Mouse (Mus musculus) MEL (cell line): Measurements from ENCODE around the gene Nnmt. TPM values are rescaled to one million over a fixed set of nuclear protein-coding genes. Genes with fewer than 3 reads are reported as not detected.

Source experiments
- DNase-seq: peaks from one replicate; pipeline ENCODE4 v3.0.0; 2011; ENCODE audit warnings: low read depth, low spot score
- H3K27ac ChIP-seq: 2 replicates; pipeline ENCODE4 v1.5.1; 2012; ENCODE audit warnings: low read depth, mild to moderate bottlenecking, control low read depth, low read length, moderate library complexity; ENCODE audit not compliant: control insufficient read depth
- H3K27me3 ChIP-seq, 2 experiments: fragments of 150-350 bp in 1 of 2; sonication (generic) in 1 of 2; 2 replicates each; pipeline ENCODE4 v1.6.1; 2012; ENCODE audit warnings: low read length in 2 of 2, mild to moderate bottlenecking in 2 of 2, improper control_type of control experiment in 1 of 2, moderate library complexity in 1 of 2; ENCODE audit not compliant: insufficient read depth in 2 of 2, control insufficient read depth in 1 of 2
- H3K36me3 ChIP-seq, 2 experiments: 2 replicates each; pipeline ENCODE4 v1.6.1; 2012 to 2014; ENCODE audit warnings: low read length in 2 of 2, improper control_type of control experiment in 1 of 2, inconsistent platforms in 1 of 2, mild to moderate bottlenecking in 1 of 2; ENCODE audit not compliant: insufficient read depth in 2 of 2, control insufficient read depth in 1 of 2
- H3K4me1 ChIP-seq, 2 experiments: fragments of 150-350 bp in 1 of 2; sonication (generic) in 1 of 2; 2 replicates each; pipeline ENCODE4 v1.6.1; 2012; ENCODE audit warnings: low read length in 2 of 2, improper control_type of control experiment in 1 of 2, mild to moderate bottlenecking in 1 of 2; ENCODE audit not compliant: insufficient read depth in 2 of 2, control insufficient read depth in 1 of 2
- H3K4me3 ChIP-seq, 2 experiments: fragments of 150-350 bp in 1 of 2; sonication (generic) in 1 of 2; 2 replicates each; pipeline ENCODE4 v1.5.1; 2012; ENCODE audit warnings: low read depth in 2 of 2, low read length in 2 of 2, mild to moderate bottlenecking in 2 of 2, moderate library complexity in 2 of 2, control low read depth in 1 of 2, improper control_type of control experiment in 1 of 2; ENCODE audit not compliant: control insufficient read depth in 1 of 2, insufficient read depth in 1 of 2
- H3K79me2 ChIP-seq: 2 replicates; pipeline ENCODE4 v1.6.1; 2012; ENCODE audit warnings: mild to moderate bottlenecking, low read length, moderate library complexity; ENCODE audit not compliant: control insufficient read depth, poor library complexity, insufficient read depth
- H3K9ac ChIP-seq: 2 replicates; pipeline ENCODE4 v1.6.1; 2012; ENCODE audit warnings: low read depth, mild to moderate bottlenecking, control low read depth, low read length, moderate library complexity; ENCODE audit not compliant: control insufficient read depth, poor library complexity, severe bottlenecking
- H3K9me3 ChIP-seq: fragments of 150-350 bp; sonication (generic); replicated peaks from 2 replicates; pipeline ENCODE4 v1.6.1; 2012; ENCODE audit warnings: mild to moderate bottlenecking, low read length, improper control_type of control experiment, moderate library complexity; ENCODE audit not compliant: insufficient read depth
- CHD2 ChIP-seq: IDR thresholded peaks from 2 replicates; pipeline ENCODE4 v1.6.1; 2011; ENCODE audit warnings: low read length, improper control_type of control experiment
- EP300 ChIP-seq, 2 experiments: IDR thresholded peaks; 2 replicates each; pipeline ENCODE4 v1.6.1; 2011; ENCODE audit warnings: improper control_type of control experiment in 2 of 2, low read length in 2 of 2, low read depth in 1 of 2, mild to moderate bottlenecking in 1 of 2
- ETS1 ChIP-seq: IDR thresholded peaks from 2 replicates; pipeline ENCODE4 v1.6.1; 2012; ENCODE audit warnings: low read depth, mild to moderate bottlenecking, inconsistent platforms, low read length, improper control_type of control experiment, moderate library complexity
- HCFC1 ChIP-seq: IDR thresholded peaks from 2 replicates; pipeline ENCODE4 v1.6.1; 2012; ENCODE audit warnings: low read depth, mild to moderate bottlenecking, inconsistent platforms, low read length, improper control_type of control experiment, moderate library complexity
- JUND ChIP-seq: IDR thresholded peaks from 2 replicates; pipeline ENCODE4 v1.6.1; 2011; ENCODE audit warnings: low read depth, mild to moderate bottlenecking, improper control_type of control experiment, low read length
- KAT2A ChIP-seq: conservative IDR thresholded peaks from 2 replicates; pipeline ENCODE4 v1.6.1; 2012; ENCODE audit warnings: low read depth, low read length, improper control_type of control experiment, inconsistent platforms
- MAX ChIP-seq: IDR thresholded peaks from 2 replicates; pipeline ENCODE4 v1.6.1; 2011; ENCODE audit warnings: low read length, improper control_type of control experiment
- MAZ ChIP-seq: IDR thresholded peaks from 2 replicates; pipeline ENCODE4 v1.6.1; 2012; ENCODE audit warnings: low read depth, mild to moderate bottlenecking, inconsistent platforms, low read length, improper control_type of control experiment
- MEF2A ChIP-seq: IDR thresholded peaks from 2 replicates; pipeline ENCODE4 v1.6.1; 2014; ENCODE audit warnings: low read depth, mild to moderate bottlenecking, inconsistent platforms, low read length, improper control_type of control experiment; ENCODE audit not compliant: poor library complexity, insufficient replicate concordance, severe bottlenecking; ENCODE audit errors: extremely low read depth
- POLR2A ChIP-seq, 2 experiments: IDR thresholded peaks; 2 replicates each; pipeline ENCODE4 v1.6.1; 2011 to 2012; ENCODE audit warnings: low read length in 2 of 2, mild to moderate bottlenecking in 2 of 2, control low read depth in 1 of 2, improper control_type of control experiment in 1 of 2, low read depth in 1 of 2, moderate library complexity in 1 of 2; ENCODE audit not compliant: control insufficient read depth in 1 of 2, insufficient read depth in 1 of 2, poor library complexity in 1 of 2
- POLR2AphosphoS2 ChIP-seq: IDR thresholded peaks from 2 replicates; pipeline ENCODE4 v1.6.1; 2011; ENCODE audit warnings: low read length, improper control_type of control experiment
- POLR2AphosphoS5 ChIP-seq: IDR thresholded peaks from 2 replicates; pipeline ENCODE4 v1.6.1; 2012; ENCODE audit warnings: low read depth, borderline replicate concordance, mild to moderate bottlenecking, inconsistent platforms, low read length, moderate library complexity, mixed read lengths
- RAD21 ChIP-seq: IDR thresholded peaks from 2 replicates; pipeline ENCODE4 v1.6.1; 2011; ENCODE audit warnings: mild to moderate bottlenecking, low read depth, low read length, improper control_type of control experiment
- RCOR1 ChIP-seq: IDR thresholded peaks from 2 replicates; pipeline ENCODE4 v1.6.1; 2012; ENCODE audit warnings: low read depth, mild to moderate bottlenecking, inconsistent platforms, low read length, improper control_type of control experiment
- SMC3 ChIP-seq: IDR thresholded peaks from 2 replicates; pipeline ENCODE4 v1.6.1; 2011; ENCODE audit warnings: low read depth, low read length, improper control_type of control experiment
- TAL1 ChIP-seq: IDR thresholded peaks from 2 replicates; pipeline ENCODE4 v1.6.1; 2012; ENCODE audit warnings: mild to moderate bottlenecking, inconsistent platforms, low read length, moderate library complexity, mixed read lengths
- TCF12 ChIP-seq: IDR thresholded peaks from 2 replicates; pipeline ENCODE4 v1.6.1; 2014; ENCODE audit warnings: low read depth, mild to moderate bottlenecking, inconsistent platforms, low read length, improper control_type of control experiment, moderate library complexity
- UBTF ChIP-seq: IDR thresholded peaks from 2 replicates; pipeline ENCODE4 v1.6.1; 2012; ENCODE audit warnings: low read depth, mild to moderate bottlenecking, inconsistent platforms, low read length, improper control_type of control experiment, moderate library complexity, borderline replicate concordance; ENCODE audit not compliant: insufficient read depth
- ZC3H11A ChIP-seq: IDR thresholded peaks from 2 replicates; pipeline ENCODE4 v1.6.1; 2012; ENCODE audit warnings: low read depth, mild to moderate bottlenecking, inconsistent platforms, low read length, improper control_type of control experiment
- ZMIZ1 ChIP-seq: IDR thresholded peaks from 2 replicates; pipeline ENCODE4 v1.6.1; 2012; ENCODE audit warnings: low read depth, mild to moderate bottlenecking, inconsistent platforms, low read length, improper control_type of control experiment, moderate library complexity
- ZNF384 ChIP-seq: IDR thresholded peaks from 2 replicates; pipeline ENCODE4 v1.6.1; 2012; ENCODE audit warnings: low read depth, mild to moderate bottlenecking, inconsistent platforms, low read length, improper control_type of control experiment
- polyA plus RNA-seq, 2 experiments: library from polyadenylated mRNA; stranded (reverse) in 1 of 2; unstranded in 1 of 2; fragments of >175 nt in 1 of 2; fragments of >200 nt in 1 of 2; gene quantifications; 2 replicates each; pipeline versions ENCODE4 v1.2.1 to v1.2.4; 2012; ENCODE audit warnings: low replicate concordance in 2 of 2, low read depth in 1 of 2; ENCODE audit not compliant: insufficient read length in 2 of 2, insufficient read depth in 1 of 2, missing spikeins in 1 of 2
- total RNA-seq: library from RNA; depleted of rRNA; stranded (reverse); fragments of 300-350 nt; gene quantifications from 2 replicates; pipeline ENCODE4 v1.2.3, GENCODE M21; 2012

The Nnmt gene
- total and polyA plus RNA-seq, 3 experiments, result not detected

DNA sequence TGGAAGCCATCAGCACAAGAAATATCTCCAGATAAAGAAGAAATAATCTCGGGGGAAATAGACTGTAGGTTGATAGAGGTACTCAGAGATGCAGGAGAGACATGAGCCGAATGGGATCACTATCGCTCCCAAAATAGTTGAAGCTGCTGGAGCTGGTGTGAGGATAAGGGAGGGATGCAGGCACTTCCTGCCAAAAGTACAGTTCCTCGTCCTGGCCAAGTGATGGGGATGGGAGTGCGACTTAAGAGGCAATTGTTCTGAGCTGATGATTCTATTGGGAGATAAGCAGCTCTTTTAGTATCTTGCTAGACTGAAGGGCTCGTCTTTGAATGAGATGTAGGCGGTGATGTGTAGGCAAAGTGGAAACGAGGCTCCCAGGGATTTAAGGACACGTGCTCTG is 4.1 kb downstream of the Nnmt start:
- TF ChIP-seq POLR2AphosphoS2 (no peak), TAL1 (no peak), RAD21 (no peak), CHD2 (no peak), JUND (no peak), ETS1 (no peak), UBTF (no peak), TCF12 (no peak), POLR2A (IDR thresholded peaks at IDR 0.05; ENCODE audit: control insufficient read depth in 1 of 2, insufficient read depth in 1 of 2, low read depth in 1 of 2, low read length in 2 of 2, poor library complexity in 1 of 2) (no peak), MEF2A (no peak), RCOR1 (no peak), KAT2A (no peak), EP300 (IDR thresholded peaks at IDR 0.05; ENCODE audit: low read depth in 1 of 2, low read length in 2 of 2) (no peak), ZNF384 (no peak)
- peaks cover 0 to 6% of the 10 kb centered on the region in 2 experiments; a peak in 2 of 4 replicates for H3K27me3 ChIP-seq
- H3K27ac ChIP-seq, result no peak overlapping the region
- no peaks in the 10 kb centered on the region for H3K9me3 ChIP-seq
- H3K9ac ChIP-seq, result no peak overlapping the region
- no peak overlapping the region for H3K4me3 ChIP-seq
- H3K4me1 ChIP-seq, result no peaks in the 10 kb centered on the region
- no peak for DNase-seq
- H3K36me3 ChIP-seq, result no peaks in the 10 kb centered on the region
- no peaks in the 10 kb centered on the region for H3K79me2 ChIP-seq

DNA sequence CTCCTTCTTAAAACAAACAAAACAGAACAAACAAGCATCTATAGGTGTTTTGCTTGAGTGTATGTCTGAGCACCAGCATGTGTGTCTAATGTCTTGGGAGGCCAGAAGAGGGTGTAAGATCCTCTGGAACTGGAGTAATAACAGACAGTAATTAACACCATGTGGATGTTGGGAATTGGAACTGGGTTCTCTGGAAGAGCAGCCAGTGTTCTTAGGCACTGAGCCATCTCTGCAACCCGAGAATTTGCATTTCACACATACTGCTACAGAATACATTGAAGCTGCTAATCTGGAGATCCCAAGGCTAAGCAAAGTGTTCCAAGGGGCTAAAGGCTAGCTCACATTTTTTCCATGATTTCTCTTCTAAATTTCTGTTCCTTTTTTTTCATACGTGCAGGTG is 4.9 kb downstream of the Nnmt start:
- no peaks in the 10 kb centered on the region for H3K79me2 ChIP-seq

DNA sequence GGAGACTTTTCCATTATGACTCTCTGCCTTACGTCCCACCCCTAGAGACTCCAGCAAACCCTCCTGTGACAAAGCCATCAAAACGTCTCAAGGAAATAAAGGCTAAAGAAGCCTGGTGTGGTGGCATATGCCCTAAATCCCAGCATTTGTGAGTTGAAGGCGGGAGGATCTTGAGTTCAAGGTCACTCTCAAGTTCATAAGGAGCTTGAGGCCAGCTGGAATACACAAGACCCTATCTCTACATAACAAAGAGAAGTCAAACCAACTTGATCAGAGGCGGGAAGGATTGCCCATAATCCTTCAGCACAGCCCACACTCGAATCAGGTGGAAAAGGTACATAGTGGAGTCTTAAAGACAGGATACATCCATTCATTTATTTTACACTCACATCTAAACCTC is 7.5 kb downstream of the Nnmt start:
- H3K27me3 ChIP-seq, result peaks cover 0 to 4% of the 10 kb centered on the region in 2 experiments; a peak in 1 of 4 replicates
- H3K9ac ChIP-seq, result no peak overlapping the region
- H3K79me2 ChIP-seq, result no peaks in the 10 kb centered on the region
- H3K36me3 ChIP-seq, result no peaks in the 10 kb centered on the region
- TF ChIP-seq ZMIZ1 (no peak), MAX (no peak), HCFC1 (no peak), CHD2 (no peak), MEF2A (no peak), POLR2AphosphoS2 (no peak), POLR2AphosphoS5 (no peak), MAZ (no peak)
- H3K9me3 ChIP-seq, result no peaks in the 10 kb centered on the region
- H3K4me3 ChIP-seq, result no peak overlapping the region
- H3K4me1 ChIP-seq, result no peaks in the 10 kb centered on the region
- H3K27ac ChIP-seq, result no peak overlapping the region
- DNase-seq, result no peak

More for the DNA sequence above, 4.9 kb downstream of the Nnmt start:
- DNase-seq, result no peak
- no peak overlapping the region for H3K9ac ChIP-seq
- no peaks in the 10 kb centered on the region for H3K9me3 ChIP-seq
- peaks cover 0 to 5% of the 10 kb centered on the region in 2 experiments; a peak in 2 of 4 replicates for H3K27me3 ChIP-seq
- no peaks in the 10 kb centered on the region for H3K4me1 ChIP-seq
- H3K27ac ChIP-seq, result no peak overlapping the region
- no peaks in the 10 kb centered on the region for H3K36me3 ChIP-seq
- TF ChIP-seq ZC3H11A, result no peak
- no peak for TF ChIP-seq EP300 (IDR thresholded peaks at IDR 0.05; ENCODE audit: low read depth in 1 of 2, low read length in 2 of 2)
- TF ChIP-seq SMC3, result no peak
- no peak overlapping the region for H3K4me3 ChIP-seq
